Mouse (Mus musculus) bone marrow macrophage, adult 2 months (primary cell): ENCODE measurements around the gene Akr1b8.

Experiments
- CTCF ChIP-seq: IDR thresholded peaks from 2 replicates; pipeline ENCODE4 v1.5.1; 2012; ENCODE audit warnings: low read depth, mild to moderate bottlenecking, low read length, moderate library complexity
- POLR2A ChIP-seq: IDR thresholded peaks from 2 replicates; pipeline ENCODE4 v1.6.1; 2012; ENCODE audit warnings: mild to moderate bottlenecking, low read depth, low read length, borderline replicate concordance

- TF ChIP-seq CTCF: no peak
- no peak for TF ChIP-seq POLR2A
These were observed 30.9 kb downstream of the Akr1b8 start for GRCm38 (mm10) chr6:34384701-34385370.
